Mouse (Mus musculus) liver, embryonic 14.5 days (tissue): ENCODE measurements around the gene Stx8. TPM values are rescaled to one million over a fixed set of nuclear protein-coding genes. Genes with fewer than 3 reads are reported as not detected.

Source experiments
- ATAC-seq: fragments of 200-750 bp; cut with Nextera tagmentation; 2 replicates; pipeline ENCODE4 v1.8.0; 2017; ENCODE audit warnings: moderate number of reproducible peaks, mild to moderate bottlenecking, moderate library complexity; ENCODE audit not compliant: insufficient read depth
- DNase-seq, 3 experiments: peaks; one replicate each; pipeline ENCODE4 v3.0.0-alpha.2; 2012 to 2013; ENCODE audit warnings: low read depth in 3 of 3, low spot score in 3 of 3
- H3K27ac ChIP-seq: fragments of 300-500 bp; sonication (generic); 2 replicates; pipeline ENCODE4 v1.5.1; 2014; ENCODE audit warnings: moderate library complexity, mild to moderate bottlenecking, control low read depth, inconsistent platforms
- H3K27me3 ChIP-seq: fragments of 300-500 bp; sonication (generic); 2 replicates; pipeline ENCODE4 v1.6.1; 2014; ENCODE audit warnings: mild to moderate bottlenecking, low read length, moderate library complexity; ENCODE audit not compliant: control insufficient read depth, insufficient read depth
- H3K36me3 ChIP-seq: fragments of 300-500 bp; sonication (generic); replicated peaks from 2 replicates; pipeline ENCODE4 v1.6.1; 2014; ENCODE audit warnings: low read depth; ENCODE audit not compliant: control insufficient read depth, insufficient read depth
- H3K4me1 ChIP-seq, 2 experiments: fragments of 200-500 bp in 1 of 2; fragments of 300-500 bp in 1 of 2; sonication (generic) in 1 of 2; replicated peaks; 2 replicates each; pipeline ENCODE4 v1.6.1; 2012 to 2014; ENCODE audit warnings: antibody characterized with exemption in 1 of 2, inconsistent platforms in 1 of 2, low read length in 1 of 2; ENCODE audit not compliant: control insufficient read depth in 2 of 2, insufficient read depth in 2 of 2
- H3K4me2 ChIP-seq: fragments of 300-500 bp; sonication (generic); 2 replicates; pipeline ENCODE4 v1.6.1; 2014; ENCODE audit warnings: low read depth, mild to moderate bottlenecking, control low read depth, moderate library complexity
- H3K4me3 ChIP-seq, 2 experiments: fragments of 200-500 bp in 1 of 2; fragments of 300-500 bp in 1 of 2; sonication (generic) in 1 of 2; 2 replicates each; pipeline ENCODE4 v1.5.1; 2012 to 2014; ENCODE audit warnings: low read depth in 2 of 2, low read length in 2 of 2, mild to moderate bottlenecking in 2 of 2, control low read depth in 1 of 2, inconsistent platforms in 1 of 2, moderate library complexity in 1 of 2; ENCODE audit not compliant: insufficient read depth in 1 of 2
- H3K9ac ChIP-seq: fragments of 300-500 bp; sonication (generic); replicated peaks from 2 replicates; pipeline ENCODE4 v1.6.1; 2014; ENCODE audit warnings: mild to moderate bottlenecking, control low read depth, moderate library complexity
- H3K9me3 ChIP-seq: fragments of 300-500 bp; sonication (generic); 2 replicates; pipeline ENCODE4 v1.6.1; 2016; ENCODE audit warnings: low read length, mixed read lengths; ENCODE audit not compliant: control insufficient read depth
- CTCF ChIP-seq: IDR thresholded peaks from 2 replicates; pipeline ENCODE4 v1.5.1; 2016; ENCODE audit warnings: antibody characterized with exemption, low read depth, control low read depth
- EP300 ChIP-seq: IDR thresholded peaks from 2 replicates; pipeline ENCODE4 v1.6.1; 2016; ENCODE audit warnings: antibody characterized with exemption, low read depth
- WGBS: fragments of 180-500 bp; shearing (Covaris S2); extraction: QIAGEN DNeasy Blood & Tissue Kit; methylation state at CpG from one replicate; pipeline ENCODE4 v1.1.7; 2014; ENCODE audit not compliant: insufficient replicate concordance; 5-methylcytosine and 5-hydroxymethylcytosine counted together
- polyA plus RNA-seq, 2 experiments: library from polyadenylated mRNA; depleted of rRNA in 1 of 2; stranded (reverse) in 1 of 2; unstranded in 1 of 2; fragments of >200 nt; fragmentation: Nextera tagmentation in 1 of 2; extraction: Ambion mirVana in 1 of 2; gene quantifications; 2 replicates each; pipeline versions ENCODE4 v1.2.1 to v1.2.3; 2012 to 2014

Gene Stx8
- polyA plus RNA-seq, 2 experiments = 8.1 to 24.5 TPM

DNA sequence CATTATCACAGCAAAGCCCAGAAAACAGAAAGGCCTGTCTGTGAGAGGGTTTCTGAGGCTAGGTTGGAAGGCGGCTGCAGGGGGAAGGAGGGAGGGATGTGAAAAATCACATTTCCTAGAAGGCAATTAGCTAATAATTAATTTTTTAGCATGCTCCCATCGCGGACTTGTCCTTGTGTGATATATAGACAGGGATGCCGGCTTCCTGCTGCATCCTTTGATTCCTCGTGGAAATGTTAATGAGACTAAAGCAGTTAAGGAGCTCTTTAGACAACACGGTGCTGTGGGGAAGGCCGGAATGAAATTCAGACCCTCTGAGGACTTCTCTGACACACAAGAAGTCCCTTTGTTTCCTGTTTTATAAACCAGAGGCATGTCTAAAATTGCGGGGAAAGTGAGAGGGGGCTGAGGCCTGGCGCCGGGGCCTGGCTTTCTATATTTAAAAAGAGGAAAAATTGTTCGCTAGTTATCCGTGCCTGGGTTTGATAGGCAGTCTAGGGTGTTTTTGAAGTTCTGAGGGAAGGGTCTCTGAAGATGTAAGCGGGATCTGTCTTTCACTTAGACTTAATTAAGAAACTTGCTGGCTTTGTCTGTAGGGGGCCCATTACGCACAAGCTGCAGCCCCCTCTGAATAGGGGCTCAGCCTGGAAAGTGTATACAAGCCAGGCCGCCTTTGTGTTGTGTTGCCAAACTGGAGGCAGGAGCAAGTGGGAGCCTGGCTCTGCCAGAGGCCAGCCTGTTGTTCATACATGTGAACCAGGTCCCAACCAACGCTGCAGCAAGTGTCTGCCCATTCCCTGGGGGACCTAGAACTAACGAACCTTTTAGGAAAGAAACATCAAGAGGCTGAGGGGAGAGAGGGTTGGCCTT is 179.8 kb downstream of the Stx8 start:
- H3K4me2 ChIP-seq = no peak overlapping the region
- TF ChIP-seq CTCF = no peak
- no peak for TF ChIP-seq EP300
- H3K36me3 ChIP-seq = no peaks in the 10 kb centered on the region
- 0 out of 4 replicates have a peak, but pooled peaks cover 0 to 6% of the 10 kb centered on the region in 2 experiments for H3K4me1 ChIP-seq
- DNase-seq (no peak), ATAC-seq (no peak)
- H3K9me3 ChIP-seq = no peaks in the 10 kb centered on the region
- no peaks in the 10 kb centered on the region for H3K27me3 ChIP-seq
- H3K27ac ChIP-seq = no peak overlapping the region
- WGBS = 39% methylated on average over 17 of the region's 17 CpGs
- no peak overlapping the region for H3K4me3 ChIP-seq
- no peak overlapping the region for H3K9ac ChIP-seq

DNA sequence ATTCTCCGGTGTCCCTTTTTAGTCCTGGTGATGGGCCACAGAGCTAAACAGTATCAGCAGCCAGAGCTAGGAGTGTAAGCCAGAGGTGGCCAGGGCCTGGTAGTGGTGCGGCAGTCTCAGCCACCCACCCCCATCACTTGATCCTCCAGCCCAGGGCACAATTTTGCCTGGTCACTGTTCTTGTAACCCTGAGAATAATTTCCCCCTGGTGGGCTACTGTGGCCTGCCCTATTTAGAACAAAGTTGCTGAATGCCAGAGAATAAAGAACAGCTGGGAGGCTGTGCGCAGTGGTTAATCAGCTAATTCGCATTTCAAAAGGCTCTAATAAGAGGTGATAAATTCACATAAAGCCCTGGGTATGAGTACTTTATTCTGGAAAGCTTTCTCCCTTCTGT is 180.5 kb downstream of the Stx8 start:
- TF ChIP-seq CTCF (no peak), EP300 (no peak)
- Histone ChIP-seq H3K4me2 (no peak overlapping the region), H3K9ac (no peak overlapping the region), H3K9me3 (no peaks in the 10 kb centered on the region), H3K27ac (no peak overlapping the region), H3K4me1 (0 out of 4 replicates have a peak, but pooled peaks cover 0 to 6% of the 10 kb centered on the region in 2 experiments), H3K27me3 (no peaks in the 10 kb centered on the region), H3K4me3 (no peak overlapping the region), H3K36me3 (no peaks in the 10 kb centered on the region)
- WGBS = 62% methylated on average over 4 of the region's 4 CpGs
- ATAC-seq (no peak), DNase-seq (no peak)

DNA sequence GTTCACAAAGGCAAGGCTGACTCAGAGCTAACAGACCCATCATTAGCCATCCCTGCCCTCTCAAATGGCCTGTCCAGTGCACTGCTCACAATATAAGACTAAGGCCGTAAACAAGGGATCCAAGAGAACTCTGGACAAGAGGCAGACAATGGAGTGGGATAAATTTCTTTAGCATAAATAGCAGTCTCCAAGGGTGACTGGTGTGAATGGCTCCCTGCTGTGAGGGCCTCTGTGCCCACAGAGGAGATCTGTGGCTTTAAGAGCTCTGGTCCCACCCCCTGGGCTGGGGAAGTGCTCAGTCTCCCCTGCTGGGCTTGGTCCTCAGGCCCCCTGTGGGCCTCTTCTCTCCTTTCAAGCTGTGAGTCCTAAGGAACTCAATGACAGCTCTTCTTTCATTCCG is 184.9 kb downstream of the Stx8 start:
- Histone ChIP-seq H3K4me2 (no peak overlapping the region), H3K36me3 (no peaks in the 10 kb centered on the region), H3K4me1 (no peaks in the 10 kb centered on the region), H3K9ac (no peak overlapping the region), H3K27me3 (no peaks in the 10 kb centered on the region), H3K4me3 (no peak overlapping the region), H3K27ac (no peak overlapping the region), H3K9me3 (no peaks in the 10 kb centered on the region)
- DNase-seq (no peak), ATAC-seq (no peak)
- TF ChIP-seq EP300 (no peak), CTCF (no peak)
- 58% methylated on average over 2 of the region's 2 CpGs for WGBS

DNA sequence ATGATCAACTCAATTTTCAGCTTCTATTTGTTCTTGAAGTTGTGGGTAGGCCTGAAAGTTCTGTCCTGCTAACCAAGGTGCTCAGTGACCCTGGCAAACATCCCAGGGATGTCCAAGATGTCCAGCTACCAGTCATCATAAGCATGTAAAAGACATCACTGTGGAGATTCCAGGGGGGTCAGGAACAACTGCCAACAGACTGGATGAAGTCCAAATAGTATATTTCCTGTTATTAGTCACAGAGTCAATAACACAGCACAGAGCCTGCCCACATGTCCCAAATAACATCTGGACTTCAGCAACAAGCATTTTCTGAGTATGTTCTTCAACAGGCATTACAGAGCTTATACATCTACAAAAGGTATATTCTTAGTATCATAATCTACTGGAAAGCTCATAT is 189.8 kb downstream of the Stx8 start:
- H3K4me2 ChIP-seq = no peak overlapping the region
- H3K36me3 ChIP-seq = no peaks in the 10 kb centered on the region
- ATAC-seq (no peak), DNase-seq (no peak)
- H3K4me1 ChIP-seq = no peaks in the 10 kb centered on the region
- H3K4me3 ChIP-seq = no peak overlapping the region
- TF ChIP-seq EP300 = no peak
- TF ChIP-seq CTCF = no peak
- no peaks in the 10 kb centered on the region for H3K9me3 ChIP-seq
- no peak overlapping the region for H3K9ac ChIP-seq
- no peaks in the 10 kb centered on the region for H3K27me3 ChIP-seq
- no peak overlapping the region for H3K27ac ChIP-seq

DNA sequence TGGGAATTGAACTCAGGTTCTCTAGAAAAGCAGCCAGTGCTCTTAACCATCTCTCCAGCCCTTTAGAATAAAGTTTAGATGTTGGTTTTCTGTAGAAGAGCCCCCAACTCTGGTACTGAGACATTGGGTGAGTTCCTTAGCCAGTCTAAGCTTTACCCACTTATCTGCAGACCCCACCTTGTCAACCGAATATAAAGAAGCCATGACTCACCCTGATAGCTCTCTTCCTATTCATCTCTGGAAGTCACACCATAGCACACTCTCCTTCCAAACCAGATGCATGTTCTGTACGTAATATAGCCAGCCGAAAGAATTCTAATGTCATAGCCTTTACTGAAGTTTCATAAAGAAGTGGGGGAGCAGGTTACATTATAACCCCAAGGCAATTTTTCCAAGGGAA is 192.2 kb downstream of the Stx8 start:
- ATAC-seq (no peak), DNase-seq (no peak)
- WGBS = 22% methylated on average over 3 of the region's 3 CpGs
- Histone ChIP-seq H3K27ac (no peak overlapping the region), H3K4me2 (no peak overlapping the region), H3K4me1 (no peaks in the 10 kb centered on the region), H3K27me3 (no peaks in the 10 kb centered on the region), H3K36me3 (no peaks in the 10 kb centered on the region), H3K4me3 (no peak overlapping the region), H3K9ac (no peak overlapping the region), H3K9me3 (no peaks in the 10 kb centered on the region)
- TF ChIP-seq EP300 (no peak), CTCF (no peak)
